Mouse (Mus musculus) hindbrain, embryonic 15.5 days (tissue): ENCODE data around the gene Dars2. TPM values are rescaled to one million over a fixed set of nuclear protein-coding genes. Genes with fewer than 3 reads are reported as not detected.

Experiments used
- ATAC-seq: fragments of 200-750 bp; cut with Nextera tagmentation; 2 replicates; pipeline ENCODE4 v1.8.0; 2017; ENCODE audit warnings: low read depth, moderate number of reproducible peaks, moderate TSS enrichment; ENCODE audit not compliant: low FRiP score
- H3K27ac ChIP-seq: fragments of 300-500 bp; sonication (generic); replicated peaks from 2 replicates; pipeline ENCODE4 v1.5.1; 2015; ENCODE audit warnings: mild to moderate bottlenecking, inconsistent platforms
- H3K27me3 ChIP-seq: fragments of 300-500 bp; sonication (generic); 2 replicates; pipeline ENCODE4 v1.6.1; 2015; ENCODE audit warnings: control low read depth, inconsistent platforms
- H3K36me3 ChIP-seq: fragments of 300-500 bp; sonication (generic); 2 replicates; pipeline ENCODE4 v1.6.1; 2015; ENCODE audit warnings: control low read depth, inconsistent platforms
- H3K4me1 ChIP-seq: fragments of 300-500 bp; sonication (generic); replicated peaks from 2 replicates; pipeline ENCODE4 v1.6.1; 2015; ENCODE audit warnings: control low read depth, inconsistent platforms
- H3K4me2 ChIP-seq: fragments of 300-500 bp; sonication (generic); 2 replicates; pipeline ENCODE4 v1.6.1; 2015; ENCODE audit warnings: moderate library complexity, mild to moderate bottlenecking, inconsistent platforms
- H3K4me3 ChIP-seq: fragments of 300-500 bp; sonication (generic); 2 replicates; pipeline ENCODE4 v1.5.1; 2015; ENCODE audit warnings: mild to moderate bottlenecking, inconsistent platforms
- H3K9ac ChIP-seq: fragments of 300-500 bp; sonication (generic); 2 replicates; pipeline ENCODE4 v1.6.1; 2015; ENCODE audit warnings: inconsistent platforms
- H3K9me3 ChIP-seq: fragments of 300-500 bp; sonication (generic); 2 replicates; pipeline ENCODE4 v1.6.1; 2016; ENCODE audit warnings: control low read depth, inconsistent platforms
- WGBS: fragments of 180-500 bp; shearing (Covaris S2); methylation state at CpG from one replicate; pipeline ENCODE4 v1.1.7; 2015; 5-methylcytosine and 5-hydroxymethylcytosine counted together
- polyA plus RNA-seq: library from polyadenylated mRNA; unstranded; fragments of >200 nt; fragmentation: Nextera tagmentation; extraction: Ambion mirVana; gene quantifications from 2 replicates; pipeline ENCODE4 v1.2.1, GENCODE M21; 2015

Dars2 gene
- polyA plus RNA-seq, 1 experiment from 2014 or later, result 24.0 TPM

GRCm38 (mm10) chr1:161040855-161041254 is 29.6 kb downstream of the Dars2 start:
- Histone ChIP-seq H3K27ac (no peak overlapping the region), H3K9me3 (no peaks in the 10 kb centered on the region), H3K4me1 (peaks cover 18% of the 10 kb centered on the region), H3K36me3 (peaks cover 45% of the 10 kb centered on the region), H3K4me2 (no peak overlapping the region), H3K4me3 (no peak overlapping the region), H3K27me3 (no peaks in the 10 kb centered on the region), H3K9ac (no peak overlapping the region)
- no peak for ATAC-seq

DNA sequence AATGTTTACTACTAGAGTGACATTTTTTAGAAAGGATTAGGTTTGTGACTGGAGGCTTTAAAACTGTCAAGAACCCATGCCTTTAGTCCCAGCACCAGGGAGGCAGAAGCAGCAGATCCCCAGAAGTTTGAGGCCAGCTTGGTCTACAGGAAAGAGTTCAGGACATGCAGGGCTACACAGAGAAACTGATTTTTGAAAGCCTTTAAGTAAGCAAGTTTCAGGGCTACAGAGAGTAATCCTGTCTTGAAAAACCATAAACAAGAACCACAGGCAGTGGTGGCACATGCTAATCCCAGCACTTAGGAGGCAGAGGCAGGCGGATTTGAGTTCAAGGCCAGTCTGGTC is 30.1 kb downstream of the Dars2 start:
- H3K4me2 ChIP-seq, result no peak overlapping the region
- no peak for ATAC-seq
- peak overlapping the region; percentile 51; the same call in 1 of the 2 replicates for H3K27ac ChIP-seq
- no peak overlapping the region for H3K9ac ChIP-seq
- H3K4me3 ChIP-seq, result no peak overlapping the region
- no peaks in the 10 kb centered on the region for H3K27me3 ChIP-seq
- H3K36me3 ChIP-seq, result peaks cover 40% of the 10 kb centered on the region
- 75% methylated on average over 1 of the region's 1 CpGs for WGBS
- no peaks in the 10 kb centered on the region for H3K9me3 ChIP-seq
- peaks cover 18% of the 10 kb centered on the region for H3K4me1 ChIP-seq

GRCm38 (mm10) chr1:161039741-161040425 is 30.6 kb downstream of the Dars2 start:
- no peak overlapping the region for H3K4me3 ChIP-seq
- H3K27ac ChIP-seq, result peak overlapping the region; percentile 51
- ATAC-seq, result peak; percentile 19
- H3K9ac ChIP-seq, result no peak overlapping the region
- no peaks in the 10 kb centered on the region for H3K9me3 ChIP-seq
- WGBS, result 15% methylated on average over 3 of the region's 3 CpGs
- no peak overlapping the region for H3K4me2 ChIP-seq
- peaks cover 18% of the 10 kb centered on the region for H3K4me1 ChIP-seq
- no peaks in the 10 kb centered on the region for H3K27me3 ChIP-seq
- H3K36me3 ChIP-seq, result peaks cover 35% of the 10 kb centered on the region

DNA sequence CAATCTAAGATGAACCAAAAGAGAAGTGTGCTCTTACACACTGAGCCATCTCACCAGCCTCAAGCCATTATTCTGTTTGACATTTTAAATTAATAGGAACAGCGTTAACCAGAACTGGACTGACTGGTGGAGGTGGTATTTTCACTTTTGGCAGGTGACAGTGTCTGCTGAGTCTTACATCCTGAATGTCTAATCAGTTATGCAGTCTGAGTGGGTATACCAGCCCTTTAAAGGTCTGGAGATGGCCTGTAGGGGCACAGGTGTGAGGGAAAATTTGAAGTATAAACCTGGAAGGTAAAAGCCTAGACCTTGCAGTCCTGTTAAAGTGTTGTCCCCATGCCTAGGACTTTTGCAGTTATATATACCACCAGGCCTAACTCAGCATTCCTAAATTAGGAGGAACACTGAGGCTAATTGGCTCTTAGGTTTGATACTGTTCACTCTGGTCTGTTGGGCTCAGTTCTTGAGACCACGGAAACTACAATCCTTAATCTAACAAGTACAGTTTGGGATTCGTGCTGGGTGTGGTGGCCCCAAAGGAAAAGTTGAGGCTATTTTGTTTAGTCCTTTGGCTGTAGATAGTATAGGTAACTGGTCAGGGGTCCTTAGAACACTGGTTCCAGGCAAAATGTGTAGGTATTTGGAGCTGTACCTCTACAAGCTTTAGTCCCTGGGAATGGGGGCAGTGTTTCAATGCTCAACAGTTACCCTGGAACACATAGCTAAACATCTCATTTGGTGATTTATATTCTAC is 31.3 kb downstream of the Dars2 start:
- no peaks in the 10 kb centered on the region for H3K27me3 ChIP-seq
- H3K4me3 ChIP-seq, result no peak overlapping the region
- 9% methylated on average over 3 of the region's 3 CpGs for WGBS
- no peak overlapping the region for H3K9ac ChIP-seq
- peak overlapping the region; percentile 43 for H3K27ac ChIP-seq
- H3K9me3 ChIP-seq, result no peaks in the 10 kb centered on the region
- H3K4me1 ChIP-seq, result peaks cover 18% of the 10 kb centered on the region
- H3K4me2 ChIP-seq, result no peak overlapping the region
- H3K36me3 ChIP-seq, result peaks cover 32% of the 10 kb centered on the region
- ATAC-seq, result no peak

GRCm38 (mm10) chr1:161038004-161038403 is 32.5 kb downstream of the Dars2 start:
- H3K36me3 ChIP-seq, result peaks cover 32% of the 10 kb centered on the region
- H3K9ac ChIP-seq, result peak overlapping the region; percentile 39; the same call in 1 of the 2 replicates
- H3K27ac ChIP-seq, result no peak overlapping the region

GRCm38 (mm10) chr1:161037599-161037998 is 32.9 kb downstream of the Dars2 start:
- 0 out of 2 replicates have a peak overlapping the region, but pooled peaks have one; percentile 40 for H3K27ac ChIP-seq
- no peaks in the 10 kb centered on the region for H3K27me3 ChIP-seq
- peaks cover 30% of the 10 kb centered on the region for H3K4me1 ChIP-seq
- H3K9ac ChIP-seq, result peak overlapping the region; percentile 39
- H3K4me3 ChIP-seq, result peak overlapping the region; percentile 24
- 28% methylated on average over 3 of the region's 3 CpGs for WGBS
- ATAC-seq, result no peak
- H3K36me3 ChIP-seq, result peaks cover 32% of the 10 kb centered on the region
- peak overlapping the region; percentile 73 for H3K4me2 ChIP-seq
- no peaks in the 10 kb centered on the region for H3K9me3 ChIP-seq

More at GRCm38 (mm10) chr1:161038004-161038403, 32.5 kb downstream of the Dars2 start:
- peak overlapping the region; percentile 73 for H3K4me2 ChIP-seq
- H3K9me3 ChIP-seq, result no peaks in the 10 kb centered on the region
- WGBS, result 38% methylated on average over 3 of the region's 3 CpGs
- peak overlapping the region; percentile 24 for H3K4me3 ChIP-seq
- no peak for ATAC-seq
- H3K27me3 ChIP-seq, result no peaks in the 10 kb centered on the region
- peaks cover 28% of the 10 kb centered on the region for H3K4me1 ChIP-seq

- H3K9ac ChIP-seq, result peak overlapping the region; percentile 70
- H3K4me2 ChIP-seq, result peak overlapping the region; percentile 73
- H3K36me3 ChIP-seq, result peaks cover 32% of the 10 kb centered on the region
- no peaks in the 10 kb centered on the region for H3K9me3 ChIP-seq
- H3K4me3 ChIP-seq, result peak overlapping the region; percentile 64
- no peaks in the 10 kb centered on the region for H3K27me3 ChIP-seq
- peaks cover 33% of the 10 kb centered on the region for H3K4me1 ChIP-seq
- WGBS, result 0% methylated on average over 1 of the region's 1 CpGs
- peak overlapping the region; percentile 90; the same call in 1 of the 2 replicates for H3K27ac ChIP-seq
- no peak for ATAC-seq
Observed at GRCm38 (mm10) chr1:161037026-161037425, 33.4 kb downstream of the Dars2 start.

DNA sequence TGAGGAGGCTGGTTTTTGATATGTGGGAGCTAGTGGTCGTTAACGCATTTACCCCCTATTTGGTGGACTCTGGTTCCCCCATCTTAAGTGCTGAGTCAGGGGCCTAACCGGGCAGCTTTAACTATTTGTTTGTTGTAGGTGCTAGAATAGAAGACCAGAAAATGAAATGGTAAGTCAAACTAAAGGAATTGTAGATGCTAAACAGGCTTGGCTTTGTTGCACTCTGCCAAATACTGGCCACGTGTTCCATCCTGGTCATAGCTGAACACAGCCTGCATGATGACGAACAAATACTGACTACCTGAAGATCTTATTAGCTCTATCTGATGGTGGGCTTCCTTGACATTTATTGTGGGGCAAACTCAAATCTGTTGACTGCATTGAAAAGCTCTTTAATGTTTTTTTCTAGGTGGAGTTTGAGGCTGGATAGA is 34.0 kb downstream of the Dars2 start:
- under 1% methylated on average over 5 of the region's 5 CpGs for WGBS
- peaks cover 36% of the 10 kb centered on the region for H3K36me3 ChIP-seq

GRCm38 (mm10) chr1:161035786-161036404 is 34.6 kb downstream of the Dars2 start:
- under 1% methylated on average over 6 of the region's 6 CpGs for WGBS
- Histone ChIP-seq H3K9ac (peak overlapping the region; percentile 70), H3K4me1 (peaks cover 33% of the 10 kb centered on the region), H3K9me3 (no peaks in the 10 kb centered on the region), H3K4me2 (peak overlapping the region; percentile 73), H3K27me3 (no peaks in the 10 kb centered on the region), H3K36me3 (peaks cover 37% of the 10 kb centered on the region), H3K27ac (peak overlapping the region; percentile 90), H3K4me3 (peak overlapping the region; percentile 64)
- no peak for ATAC-seq

More for the DNA sequence above, 34.0 kb downstream of the Dars2 start:
- no peaks in the 10 kb centered on the region for H3K9me3 ChIP-seq
- H3K4me1 ChIP-seq, result peaks cover 33% of the 10 kb centered on the region
- H3K9ac ChIP-seq, result peak overlapping the region; percentile 70
- peak overlapping the region; percentile 73 for H3K4me2 ChIP-seq
- ATAC-seq, result no peak
- H3K27me3 ChIP-seq, result no peaks in the 10 kb centered on the region
- H3K4me3 ChIP-seq, result peak overlapping the region; percentile 64
- peak overlapping the region; percentile 90 for H3K27ac ChIP-seq

DNA sequence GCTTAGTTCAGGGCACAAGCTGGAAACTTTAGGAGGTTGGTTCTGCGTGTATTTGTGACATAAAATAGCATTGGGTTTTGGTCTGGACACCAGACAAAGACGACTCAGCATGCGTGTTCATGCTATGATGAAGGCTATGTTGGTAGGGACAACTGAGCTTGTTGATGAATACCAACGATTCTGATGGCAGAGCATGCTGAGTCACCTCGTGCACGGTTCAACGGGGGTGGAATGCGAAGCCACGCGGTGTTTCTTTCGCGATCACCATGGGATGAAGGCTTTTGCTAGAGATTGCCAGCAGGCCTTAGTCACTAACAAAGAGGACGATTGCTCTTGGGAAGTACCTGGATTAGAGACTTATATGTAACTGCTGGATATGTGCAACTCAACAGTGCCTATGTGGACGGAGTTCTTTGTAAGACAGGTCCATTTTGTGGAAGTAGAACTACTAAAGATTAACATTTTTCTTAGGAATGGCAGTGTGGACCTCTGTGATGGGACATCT is 35.1 kb downstream of the Dars2 start:
- Histone ChIP-seq H3K27me3 (no peaks in the 10 kb centered on the region), H3K9ac (peak overlapping the region; percentile 70), H3K36me3 (peaks cover 37% of the 10 kb centered on the region), H3K27ac (peak overlapping the region; percentile 90), H3K4me1 (peaks cover 34% of the 10 kb centered on the region), H3K4me3 (peak overlapping the region; percentile 64), H3K9me3 (no peaks in the 10 kb centered on the region), H3K4me2 (peak overlapping the region; percentile 73)
- WGBS, result under 1% methylated on average over 14 of the region's 14 CpGs
- ATAC-seq, result peak; percentile 55

DNA sequence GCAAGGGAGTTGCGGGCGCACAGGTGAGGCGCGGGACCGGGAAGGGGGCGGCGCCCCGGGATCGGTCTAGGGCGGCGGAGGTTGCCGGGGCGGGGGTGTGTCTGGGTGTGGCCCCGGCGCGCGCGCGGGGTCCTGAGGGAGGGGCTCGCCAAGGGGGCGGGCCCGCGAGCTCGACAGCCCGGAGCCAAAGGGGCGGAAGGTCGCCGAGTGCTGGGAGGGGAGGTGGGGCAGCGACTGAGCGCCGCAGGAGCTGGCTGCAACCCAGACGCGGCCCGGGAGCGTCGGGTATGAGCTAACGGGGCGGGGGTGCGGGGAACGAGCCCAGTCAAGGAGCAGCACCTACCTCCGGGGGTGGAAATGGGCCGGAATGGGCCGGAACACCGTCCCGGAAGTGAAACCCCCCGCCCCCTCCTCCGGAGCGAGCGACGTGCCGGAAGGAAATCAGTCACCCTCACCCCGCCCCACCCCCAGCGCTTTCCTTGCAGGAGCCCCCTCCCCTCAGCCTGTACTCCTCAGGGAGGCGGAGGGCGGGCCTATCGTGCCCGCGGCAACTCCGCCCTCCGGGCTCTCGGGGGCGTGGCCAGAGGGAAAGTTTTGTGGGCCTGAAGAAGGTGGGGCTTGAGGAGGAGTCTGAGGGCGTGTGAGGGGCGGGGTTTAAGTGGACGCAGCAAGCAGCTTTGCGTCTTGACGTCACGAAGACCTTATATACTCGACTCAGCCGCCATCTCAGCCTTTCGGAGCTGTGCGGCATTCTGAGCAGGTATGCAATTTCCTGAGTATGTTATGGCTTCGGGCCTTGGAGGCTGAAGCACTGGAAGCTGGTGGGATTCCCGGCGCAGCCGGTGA is 35.8 kb downstream of the Dars2 start, which contains the start of gene Zbtb37:
TSS of gene Zbtb37 (minus strand) at position 415 of the 846 bp plus-strand sequence.
- H3K4me3 ChIP-seq, result peak within 1 kb of the TSS; percentile 64
- H3K27ac ChIP-seq, result peak within 1 kb of the TSS; percentile 90
- H3K4me2 ChIP-seq, result peak within 1 kb of the TSS; percentile 73
- H3K36me3 ChIP-seq, result peaks cover 37% of the 10 kb centered on the region
- H3K9ac ChIP-seq, result peak within 1 kb of the TSS; percentile 82
- peaks cover 36% of the 10 kb centered on the region for H3K4me1 ChIP-seq
- H3K27me3 ChIP-seq, result no peaks in the 10 kb centered on the region
- no peaks in the 10 kb centered on the region for H3K9me3 ChIP-seq
- peak; percentile 96 for ATAC-seq
- WGBS, result under 1% methylated on average over 63 of the region's 76 CpGs
